Mouse (Mus musculus): ENCODE measurements around the gene Cdc42. TPM values are rescaled to one million over a fixed set of nuclear protein-coding genes. Genes with fewer than 3 reads are reported as not detected.
A peak's percentile ranks its signal among the peaks of the same experiment; 100 is the strongest.

Gene Cdc42
- polyA plus RNA-seq, 1 experiment from 2014 or later = 940 TPM

DNA sequence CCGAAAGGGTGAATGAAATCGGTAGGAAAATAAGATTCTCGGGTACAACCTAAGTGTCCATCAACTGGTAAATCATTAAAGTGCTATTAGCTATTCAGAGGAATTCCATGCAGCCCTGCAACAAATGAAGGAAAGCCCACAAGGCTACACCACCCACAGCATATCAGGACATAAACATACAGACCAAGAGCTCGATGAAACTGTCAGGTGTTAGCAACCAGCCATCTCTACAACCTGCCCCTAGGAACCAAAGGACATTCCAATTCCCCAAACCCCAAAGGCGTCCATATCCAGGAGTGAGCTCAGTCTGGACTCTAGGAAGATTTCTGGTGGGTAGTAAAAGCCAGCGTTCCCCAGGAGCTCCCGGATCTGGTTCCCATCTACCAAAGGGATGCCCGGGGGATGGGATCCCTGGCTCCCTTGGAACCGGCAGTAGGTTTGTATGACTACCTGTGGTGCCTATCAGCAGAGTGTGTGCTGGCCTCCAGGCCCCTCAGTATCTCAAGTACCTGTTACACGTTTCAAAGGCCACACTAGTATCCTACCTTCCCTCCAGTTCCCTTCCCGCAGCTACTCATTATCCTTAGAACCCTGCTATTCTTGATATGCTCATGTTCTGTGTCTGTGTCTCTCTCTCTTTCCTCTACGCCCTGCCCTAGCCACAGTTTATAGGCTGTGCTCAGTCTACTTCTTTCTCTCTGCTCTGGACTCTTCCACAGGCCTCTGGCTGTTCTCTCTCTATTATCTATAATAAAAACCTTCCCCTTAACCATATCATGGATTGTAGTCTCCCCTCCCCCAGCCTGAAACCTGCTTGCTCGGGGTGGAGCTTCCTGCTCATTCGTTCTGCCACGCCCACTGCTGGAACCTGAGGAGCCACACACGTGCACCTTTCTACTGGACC, 23.4 kb upstream of the Cdc42 start:
- Histone ChIP-seq H3K4me3 (no peak overlapping the region), H3K27me3 (no peaks in the 10 kb centered on the region), H3K9ac (no peak overlapping the region), H3K27ac (replicated peaks) (no peak overlapping the region), H3K4me1 (replicated peaks) (peaks cover 5% of the 10 kb centered on the region; the same call in 1 of the 2 replicates), H3K36me3 (no peaks in the 10 kb centered on the region), H3K9me3 (no peaks in the 10 kb centered on the region), H3K4me2 (peak overlapping the region; percentile 23)
- WGBS = 38% methylated on average over 16 of the region's 16 CpGs
- no peak for ATAC-seq (ENCODE audit: low FRiP score, low read depth)

DNA sequence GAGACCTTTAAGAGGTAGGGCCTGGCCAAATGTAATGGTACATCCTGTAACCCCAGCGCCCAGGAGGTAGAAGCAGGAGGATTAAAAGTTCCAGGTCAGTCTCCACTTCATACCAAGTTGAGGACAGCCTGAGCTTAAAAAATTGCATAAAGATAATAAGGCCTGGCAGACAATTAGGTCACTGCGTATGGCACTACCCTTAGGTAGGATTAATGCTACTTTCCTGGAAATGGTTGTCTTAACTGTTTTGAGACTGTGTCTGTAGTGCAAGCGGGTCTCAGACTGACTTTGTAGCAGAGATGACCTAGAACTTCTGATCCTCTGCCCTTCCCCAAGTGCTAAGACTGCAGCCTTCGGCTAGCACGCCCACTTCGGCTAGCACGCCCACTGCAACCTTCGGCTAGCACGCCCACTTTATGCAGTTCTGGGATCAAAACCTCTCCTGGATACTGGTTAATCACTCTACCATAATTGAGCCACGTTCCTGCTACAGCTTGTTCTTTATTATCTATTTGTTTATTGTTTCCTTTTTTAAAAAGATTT, 22.3 kb upstream of the Cdc42 start:
- WGBS = 93% methylated on average over 10 of the region's 10 CpGs
- Histone ChIP-seq H3K4me1 (replicated peaks) (peaks cover 5% of the 10 kb centered on the region; the same call in 1 of the 2 replicates), H3K4me2 (no peak overlapping the region), H3K9ac (no peak overlapping the region), H3K9me3 (no peaks in the 10 kb centered on the region), H3K36me3 (no peaks in the 10 kb centered on the region), H3K27me3 (no peaks in the 10 kb centered on the region), H3K27ac (replicated peaks) (no peak overlapping the region), H3K4me3 (no peak overlapping the region)
- no peak for ATAC-seq (ENCODE audit: low FRiP score, low read depth)

DNA sequence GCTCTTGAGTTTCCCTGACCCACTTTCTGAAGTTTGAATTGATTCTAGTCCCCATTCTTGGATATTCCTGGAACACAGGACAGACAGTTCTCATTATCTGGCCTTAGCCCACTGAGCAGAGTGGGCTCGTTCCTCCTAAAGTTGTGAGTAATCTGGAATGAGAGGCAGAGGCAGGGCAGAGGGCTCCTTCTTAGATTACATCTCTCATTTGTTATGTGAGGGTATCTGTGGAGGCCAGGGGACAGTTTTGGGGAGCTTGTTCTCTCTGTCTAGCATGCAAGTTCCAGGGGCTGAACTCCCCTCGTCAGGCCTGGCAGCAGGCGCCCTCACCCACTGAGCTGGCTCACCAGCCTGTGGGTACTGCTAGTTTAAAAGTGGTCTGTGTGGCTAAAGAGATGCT, 21.6 kb upstream of the Cdc42 start:
- ATAC-seq (ENCODE audit: low FRiP score, low read depth) = no peak
- 85% methylated on average over 3 of the region's 3 CpGs for whole genome bisulfite sequencing

DNA sequence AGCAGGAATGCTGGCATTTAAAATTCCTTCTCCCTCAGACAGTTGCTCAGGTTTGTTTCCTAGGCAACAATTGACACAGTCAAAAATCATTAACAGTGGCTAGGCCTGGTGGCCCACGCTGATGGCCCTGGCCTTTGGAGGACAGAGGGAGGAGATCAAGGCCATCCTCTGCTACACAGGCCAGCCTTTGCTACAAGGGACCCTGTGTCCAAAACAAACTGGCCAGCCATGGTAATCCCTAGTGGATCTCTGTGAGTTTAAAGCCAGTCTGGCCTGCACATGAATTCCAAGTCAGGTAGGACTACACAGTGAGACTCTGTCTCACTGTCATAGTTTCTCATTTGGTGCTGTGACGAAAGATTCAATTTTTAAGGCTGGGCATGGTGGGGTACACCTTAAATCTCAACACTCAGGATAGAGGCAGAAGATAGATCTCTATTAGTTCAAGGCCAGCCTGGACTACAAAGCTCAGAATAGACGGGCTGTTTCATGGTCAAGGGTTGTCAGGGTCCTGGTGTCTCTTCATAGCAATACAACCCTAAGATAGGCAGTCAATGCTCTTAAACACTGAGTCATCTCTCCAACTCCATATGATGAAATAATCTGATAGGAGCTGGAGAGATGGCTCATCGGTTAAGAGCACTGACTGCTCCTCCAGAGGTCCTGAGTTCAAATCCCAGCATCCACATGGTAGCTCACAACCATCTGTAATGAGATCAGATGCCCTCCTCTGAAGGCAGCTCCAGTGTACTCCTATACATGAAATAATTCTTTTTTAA, 20.2 kb upstream of the Cdc42 start:
- 80% methylated on average over 4 of the region's 4 CpGs for WGBS
- ATAC-seq (ENCODE audit: low FRiP score, low read depth) = no peak
- H3K9ac ChIP-seq = no peak overlapping the region
- H3K4me2 ChIP-seq = no peak overlapping the region
- H3K36me3 ChIP-seq = no peaks in the 10 kb centered on the region
- peaks cover 5% of the 10 kb centered on the region; the same call in 1 of the 2 replicates for H3K4me1 ChIP-seq (replicated peaks)
- no peaks in the 10 kb centered on the region for H3K27me3 ChIP-seq
- no peaks in the 10 kb centered on the region for H3K9me3 ChIP-seq
- no peak overlapping the region for H3K4me3 ChIP-seq
- no peak overlapping the region for H3K27ac ChIP-seq (replicated peaks)

More for the DNA sequence above, 21.6 kb upstream of the Cdc42 start:
- H3K36me3 ChIP-seq = no peaks in the 10 kb centered on the region
- H3K4me3 ChIP-seq = no peak overlapping the region
- H3K9ac ChIP-seq = no peak overlapping the region
- H3K27ac ChIP-seq (replicated peaks) = no peak overlapping the region
- no peaks in the 10 kb centered on the region for H3K9me3 ChIP-seq
- peaks cover 5% of the 10 kb centered on the region; the same call in 1 of the 2 replicates for H3K4me1 ChIP-seq (replicated peaks)
- no peak overlapping the region for H3K4me2 ChIP-seq
- no peaks in the 10 kb centered on the region for H3K27me3 ChIP-seq

DNA sequence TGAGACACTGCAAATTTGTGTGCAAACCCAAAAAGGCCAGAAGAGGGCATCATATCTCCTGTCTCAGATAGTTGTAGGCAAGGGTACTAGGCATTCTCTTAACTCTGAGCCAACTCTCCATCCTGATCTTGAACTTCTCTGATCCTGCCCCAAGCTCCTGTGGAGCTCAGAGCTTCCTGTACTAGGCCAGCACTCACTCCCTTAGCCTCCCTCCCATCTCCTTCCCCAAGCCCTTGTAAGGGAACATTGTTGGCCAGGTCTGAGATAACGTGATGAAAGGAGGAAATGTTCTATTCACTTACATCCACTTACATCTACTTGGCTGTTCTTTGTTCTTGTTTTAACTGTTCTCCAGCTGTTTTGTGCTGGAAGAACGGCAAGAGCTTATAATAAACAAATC, 19.3 kb upstream of the Cdc42 start:
- 83% methylated on average over 2 of the region's 2 CpGs for WGBS
- Histone ChIP-seq H3K9me3 (no peaks in the 10 kb centered on the region), H3K36me3 (no peaks in the 10 kb centered on the region), H3K9ac (no peak overlapping the region), H3K27me3 (no peaks in the 10 kb centered on the region), H3K4me2 (no peak overlapping the region), H3K4me3 (no peak overlapping the region), H3K27ac (replicated peaks) (no peak overlapping the region), H3K4me1 (replicated peaks) (peaks cover 5% of the 10 kb centered on the region; the same call in 1 of the 2 replicates)
- no peak for ATAC-seq (ENCODE audit: low FRiP score, low read depth)

DNA sequence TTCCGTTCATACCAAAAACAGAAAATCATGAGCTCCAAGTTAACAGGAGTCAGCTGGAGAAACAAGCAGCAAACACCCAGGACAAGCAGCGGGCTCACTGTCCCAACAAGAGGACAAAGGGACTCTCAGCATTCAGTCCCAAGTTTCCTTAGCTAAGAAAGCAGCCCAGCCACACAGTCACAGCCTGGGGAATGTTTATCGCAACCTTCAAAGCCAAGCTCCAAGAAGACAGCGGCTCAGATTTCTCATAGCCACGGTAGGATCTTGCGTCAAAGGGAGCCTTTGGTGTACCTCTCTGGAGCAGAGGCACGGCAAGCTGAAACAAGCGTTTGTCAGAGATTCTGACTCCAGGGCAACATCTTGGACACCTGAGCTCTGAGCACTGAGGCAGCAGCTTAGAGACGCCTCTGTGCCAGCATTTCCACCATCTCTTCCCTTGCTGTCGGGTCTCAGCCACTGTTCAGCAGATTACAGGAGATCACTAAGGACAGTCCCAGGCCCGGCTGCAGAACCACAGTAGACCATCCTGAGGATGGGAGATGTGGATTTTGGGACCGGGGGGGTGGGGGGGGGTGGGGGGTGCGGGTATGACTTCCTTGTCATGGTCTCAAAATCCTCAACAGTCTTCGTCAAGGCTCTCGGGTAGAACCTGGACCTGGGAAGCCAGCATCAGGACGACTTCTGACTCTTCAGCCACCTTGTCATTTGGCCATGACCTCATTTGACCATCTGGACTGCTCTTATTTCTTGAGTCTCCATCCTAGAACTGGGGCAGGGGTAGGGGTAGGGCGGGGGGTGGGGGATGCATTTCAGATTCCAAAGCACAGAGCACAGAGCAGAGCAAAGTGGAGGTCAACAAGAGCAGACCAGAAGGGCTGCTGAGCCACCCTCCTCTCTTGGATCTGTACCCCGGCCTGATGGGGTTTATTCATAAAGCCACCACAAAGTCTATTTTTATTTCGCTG, 18.1 kb upstream of the Cdc42 start:
- no peak for ATAC-seq (ENCODE audit: low FRiP score, low read depth)
- Histone ChIP-seq H3K4me3 (no peak overlapping the region), H3K9me3 (no peaks in the 10 kb centered on the region), H3K36me3 (no peaks in the 10 kb centered on the region), H3K4me2 (no peak overlapping the region), H3K27ac (replicated peaks) (no peak overlapping the region), H3K4me1 (replicated peaks) (peaks cover under 1% of the 10 kb centered on the region; the same call in 1 of the 2 replicates), H3K9ac (no peak overlapping the region), H3K27me3 (no peaks in the 10 kb centered on the region)
- WGBS = 59% methylated on average over 19 of the region's 19 CpGs

DNA sequence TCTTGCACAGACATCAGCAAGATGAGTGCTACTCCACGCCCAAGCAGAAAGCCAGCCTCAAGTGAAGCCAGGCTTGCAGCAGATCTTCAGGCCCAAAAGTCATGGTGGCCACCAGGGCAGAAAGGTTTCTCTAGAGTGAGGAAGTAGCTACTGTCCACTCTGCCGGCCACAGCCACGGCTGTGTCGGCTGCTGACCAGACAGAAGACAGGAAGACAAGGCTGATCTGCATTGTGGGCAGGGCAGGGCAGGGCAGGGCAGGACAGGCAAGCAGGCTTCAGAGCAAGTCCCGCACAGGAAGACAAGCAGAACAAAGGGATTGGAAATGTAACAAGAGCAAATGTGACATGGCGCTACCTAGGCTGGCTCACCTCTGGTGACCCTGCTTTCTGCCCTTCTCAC, 16.2 kb upstream of the Cdc42 start:
- H3K36me3 ChIP-seq = no peaks in the 10 kb centered on the region
- no peak overlapping the region for H3K4me3 ChIP-seq
- H3K27ac ChIP-seq (replicated peaks) = no peak overlapping the region
- 63% methylated on average over 6 of the region's 6 CpGs for WGBS
- no peaks in the 10 kb centered on the region for H3K9me3 ChIP-seq
- peaks cover 10% of the 10 kb centered on the region for H3K4me1 ChIP-seq (replicated peaks)
- ATAC-seq (ENCODE audit: low FRiP score, low read depth) = no peak
- H3K4me2 ChIP-seq = no peak overlapping the region
- H3K27me3 ChIP-seq = no peaks in the 10 kb centered on the region
- H3K9ac ChIP-seq = no peak overlapping the region

DNA sequence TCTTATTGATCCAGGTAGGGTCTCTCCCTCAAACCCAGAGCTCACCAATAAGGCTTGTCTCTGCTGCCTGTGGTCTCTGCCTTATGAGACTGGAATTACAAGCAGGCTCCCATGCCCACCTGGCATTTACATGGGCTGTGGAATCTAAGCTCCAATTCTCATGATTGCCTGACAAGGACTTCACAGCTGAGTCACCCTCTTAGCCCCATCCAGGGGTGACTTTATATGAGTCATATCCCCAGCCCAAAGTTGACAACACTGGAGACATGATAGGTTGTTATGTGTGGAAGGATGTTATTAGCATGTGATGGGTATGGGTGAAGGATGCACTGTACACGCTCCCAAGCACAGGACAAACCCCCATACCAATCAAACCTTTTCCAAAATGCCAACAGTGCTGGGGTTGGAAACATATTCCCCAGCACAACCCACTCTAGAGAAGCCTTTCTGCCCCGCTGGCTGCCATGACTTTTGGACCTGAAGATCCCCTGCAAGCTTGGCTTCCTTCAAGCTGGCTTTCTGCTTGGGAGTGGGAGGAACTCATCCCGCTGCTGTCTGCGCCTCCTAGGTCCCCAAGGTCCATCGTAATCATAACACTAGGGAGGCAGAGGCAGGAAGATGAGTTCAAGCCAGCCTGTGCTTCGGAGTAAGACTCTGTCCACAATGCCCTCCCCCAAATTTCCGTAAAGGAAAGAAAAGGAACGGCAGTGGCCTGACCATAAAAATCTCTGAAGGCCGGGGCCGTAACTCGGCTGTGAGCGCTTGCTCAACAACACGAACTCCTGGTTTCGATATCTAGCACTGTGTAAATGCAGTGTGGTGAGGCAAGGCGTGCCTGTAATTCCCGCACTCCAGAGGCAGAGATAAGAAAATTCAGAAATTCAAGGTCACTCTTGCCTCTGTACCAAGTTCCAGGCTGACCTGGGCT, 14.3 kb upstream of the Cdc42 start:
- WGBS = 89% methylated on average over 16 of the region's 16 CpGs
- Histone ChIP-seq H3K9ac (no peak overlapping the region), H3K27me3 (no peaks in the 10 kb centered on the region), H3K27ac (replicated peaks) (no peak overlapping the region), H3K4me1 (replicated peaks) (peaks cover 10% of the 10 kb centered on the region), H3K4me3 (no peak overlapping the region), H3K9me3 (no peaks in the 10 kb centered on the region), H3K4me2 (no peak overlapping the region), H3K36me3 (no peaks in the 10 kb centered on the region)
- no peak for ATAC-seq (ENCODE audit: low FRiP score, low read depth)

DNA sequence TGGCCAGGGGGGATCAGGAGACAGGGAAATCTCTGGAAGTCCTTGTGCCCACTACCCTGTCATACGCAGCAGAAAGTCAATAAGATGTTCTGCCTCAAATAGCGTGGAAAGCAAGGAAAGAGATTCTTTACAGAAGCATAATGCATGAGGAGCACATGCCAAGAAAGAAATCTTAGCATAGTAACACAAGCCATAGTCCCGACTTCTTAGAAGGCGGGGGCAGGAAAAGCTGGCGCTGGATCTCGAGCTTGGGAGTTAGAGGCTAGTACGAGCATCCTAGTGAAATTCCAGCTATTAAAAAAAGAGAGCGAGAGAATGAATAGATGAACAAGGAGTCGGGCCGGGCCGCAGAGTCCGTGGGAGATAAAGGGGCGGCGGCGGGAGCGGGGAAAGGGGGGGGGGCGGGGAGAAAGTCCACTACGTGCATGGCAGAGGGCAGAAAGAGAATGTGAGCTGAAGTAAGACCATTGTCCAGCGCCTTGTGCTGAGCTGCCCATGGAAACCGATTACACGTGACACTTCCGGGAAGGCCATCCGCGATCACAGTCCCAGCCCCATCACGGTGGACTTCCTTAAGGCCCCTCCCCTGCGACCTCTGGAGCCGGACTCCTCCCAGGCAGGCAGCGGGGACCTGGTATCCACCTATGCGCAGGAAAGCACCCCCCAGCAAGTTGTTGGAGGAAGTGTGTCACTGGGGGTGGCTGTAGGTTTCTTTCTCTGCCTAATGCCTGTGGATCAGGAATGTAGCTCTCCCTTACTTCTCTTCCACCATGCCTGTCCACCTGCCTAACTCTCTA, 12.6 kb upstream of the Cdc42 start:
- peak overlapping the region; percentile 34 for H3K27ac ChIP-seq (replicated peaks)
- 7% methylated on average over 28 of the region's 29 CpGs for WGBS
- peak; percentile 56; the same call in 1 of the 2 replicates for ATAC-seq (ENCODE audit: low FRiP score, low read depth)
- no peaks in the 10 kb centered on the region for H3K9me3 ChIP-seq
- H3K4me1 ChIP-seq (replicated peaks) = peaks cover 10% of the 10 kb centered on the region
- peak overlapping the region; percentile 73 for H3K4me2 ChIP-seq
- H3K4me3 ChIP-seq = peak overlapping the region; percentile 33
- no peaks in the 10 kb centered on the region for H3K36me3 ChIP-seq
- no peaks in the 10 kb centered on the region for H3K27me3 ChIP-seq
- H3K9ac ChIP-seq = peak overlapping the region; percentile 47

DNA sequence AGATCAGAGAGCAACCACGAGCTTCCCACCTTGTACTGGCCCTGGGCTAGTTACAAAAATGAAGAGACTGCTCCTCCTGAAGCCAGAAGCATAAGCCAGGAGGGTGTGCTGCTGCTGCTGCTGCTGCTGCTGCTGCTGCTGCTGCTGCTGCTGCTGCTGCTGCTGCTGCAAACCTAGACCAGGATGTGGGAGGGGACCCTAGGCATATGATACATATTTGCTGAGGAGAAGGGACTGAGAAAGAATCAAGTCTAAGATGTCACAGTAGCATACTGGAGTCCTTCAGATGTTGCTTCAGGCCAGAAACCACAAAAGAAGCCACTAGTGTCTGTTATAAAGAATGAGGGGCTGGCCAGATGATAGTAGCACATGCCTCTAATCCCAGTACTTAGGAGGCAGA, 10.7 kb upstream of the Cdc42 start:
- H3K4me2 ChIP-seq = no peak overlapping the region
- H3K9me3 ChIP-seq = no peaks in the 10 kb centered on the region
- ATAC-seq (ENCODE audit: low FRiP score, low read depth) = no peak
- H3K4me3 ChIP-seq = no peak overlapping the region
- H3K36me3 ChIP-seq = no peaks in the 10 kb centered on the region
- H3K27ac ChIP-seq (replicated peaks) = no peak overlapping the region
- peaks cover 10% of the 10 kb centered on the region for H3K4me1 ChIP-seq (replicated peaks)
- 25% methylated on average over 1 of the region's 1 CpGs for WGBS
- no peaks in the 10 kb centered on the region for H3K27me3 ChIP-seq
- no peak overlapping the region for H3K9ac ChIP-seq
